Mouse (Mus musculus): Measurements from ENCODE around the gene Nectin4.
A peak's percentile ranks its signal among the peaks of the same experiment; 100 is the strongest.

The Nectin4 gene

DNA sequence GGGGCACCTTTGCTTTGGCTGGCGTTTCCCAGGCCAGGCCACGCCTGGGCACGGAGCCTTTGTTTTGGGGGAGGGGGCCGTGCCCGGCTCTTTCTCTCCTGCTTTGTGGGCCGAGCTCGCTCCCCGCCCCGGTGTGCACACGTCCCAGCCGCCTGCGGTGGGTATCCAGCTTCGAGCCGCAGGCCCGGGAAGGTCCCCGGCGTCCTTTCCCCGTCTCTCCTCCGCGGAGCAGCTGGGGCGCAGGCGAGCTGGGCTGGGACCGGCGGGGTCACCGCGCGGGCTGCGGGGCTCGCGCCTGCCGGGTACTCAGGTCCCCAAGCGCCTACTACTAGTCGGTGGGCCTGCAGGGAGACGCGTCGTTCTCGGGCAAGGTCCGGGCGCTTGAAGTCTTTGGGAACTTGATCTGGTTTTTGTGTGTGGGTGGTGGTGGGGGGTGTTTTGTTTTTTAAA is 41.6 kb downstream of the Nectin4 start:
- DNase-seq (ENCODE audit: low read depth, low spot score) = no peak

GRCm38 (mm10) chr1:171412001-171412441 is 42.1 kb downstream of the Nectin4 start:
- peak; percentile 70 for DNase-seq (ENCODE audit: low read depth, low spot score)

GRCm38 (mm10) chr1:171412446-171412845 is 42.5 kb downstream of the Nectin4 start:
- DNase-seq (ENCODE audit: low read depth, low spot score) = peak; percentile 47

DNA sequence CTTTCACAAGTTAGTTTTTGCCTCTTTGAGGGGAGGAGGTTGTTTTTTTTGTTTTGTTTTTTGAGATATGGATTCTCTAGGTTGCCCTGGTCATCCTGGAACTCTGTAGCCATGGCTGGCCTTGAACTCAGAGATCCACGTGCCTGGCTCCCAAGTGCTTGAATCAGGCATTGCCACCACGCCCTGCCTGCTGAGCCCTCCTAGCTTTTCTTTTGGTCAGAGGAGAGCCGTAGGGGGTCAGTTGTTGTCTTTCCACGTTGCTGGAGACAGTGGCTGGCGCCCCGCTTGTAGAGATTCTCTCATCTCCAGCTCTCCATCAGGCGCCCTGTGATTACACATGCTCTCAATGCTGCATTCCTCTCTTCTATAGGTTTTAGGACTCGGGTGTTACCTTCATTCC is 43.7 kb downstream of the Nectin4 start:
- no peak for DNase-seq (ENCODE audit: low read depth, low spot score)

DNA sequence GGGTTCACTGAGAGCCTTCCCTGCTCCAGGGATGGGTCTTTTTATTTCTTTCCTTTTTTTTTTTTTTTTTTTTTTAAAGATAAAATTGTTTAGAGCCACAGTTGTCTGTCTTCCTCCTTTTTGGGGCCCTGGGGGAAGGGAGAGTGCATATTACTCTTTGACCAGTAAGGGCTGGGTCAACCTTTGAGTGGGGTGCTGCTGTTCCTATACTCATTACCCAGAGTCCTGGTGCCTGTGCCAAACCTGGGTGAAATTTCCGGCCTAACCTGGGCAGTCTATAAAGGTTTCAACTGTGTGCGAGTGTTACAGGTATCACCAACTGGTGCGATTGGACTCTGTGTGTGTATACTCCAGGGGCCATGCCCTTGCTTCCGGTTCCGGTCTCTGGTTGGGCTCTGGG is 48.8 kb downstream of the Nectin4 start, which contains the start of gene Tstd1:
TSS of gene Tstd1 (plus strand) at position 213 of the 400 bp plus-strand sequence.
- no peak for DNase-seq (ENCODE audit: low read depth, low spot score)

DNA sequence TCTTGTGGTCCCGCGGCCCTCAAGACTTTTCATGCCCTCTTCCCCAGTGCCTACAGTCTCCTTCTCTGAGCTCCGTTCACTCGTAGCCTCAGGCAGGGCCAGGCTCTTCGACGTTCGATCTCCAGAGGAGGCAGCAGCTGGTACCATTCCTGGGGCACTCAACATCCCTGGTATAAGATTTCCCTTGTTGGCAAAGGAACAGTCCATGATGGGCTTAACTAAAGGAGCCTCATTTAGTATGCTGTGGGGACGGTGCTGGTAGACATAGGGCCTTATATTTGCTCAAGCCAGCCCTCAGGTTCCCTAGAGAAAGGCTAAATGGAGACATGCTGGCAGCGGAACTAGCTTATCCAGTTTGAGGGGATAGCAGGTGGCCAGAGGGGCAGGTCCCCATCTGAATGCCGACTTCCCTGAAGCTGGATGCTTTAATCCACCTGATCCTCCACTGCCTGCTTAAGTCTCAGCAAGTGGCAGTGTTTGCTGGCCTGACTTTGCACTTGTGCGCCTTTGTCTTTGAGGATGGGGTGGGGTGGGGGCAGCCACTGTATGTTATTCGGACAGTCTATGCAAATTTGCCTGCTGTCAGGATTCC is 49.5 kb downstream of the Nectin4 start:
- no peak for DNase-seq (ENCODE audit: low read depth, low spot score)

GRCm38 (mm10) chr1:171419905-171420304 is 50.0 kb downstream of the Nectin4 start:
- no peak for DNase-seq (ENCODE audit: low read depth, low spot score)

GRCm38 (mm10) chr1:171422504-171423095 is 52.7 kb downstream of the Nectin4 start:
- DNase-seq (ENCODE audit: low read depth, low spot score) = no peak

GRCm38 (mm10) chr1:171424638-171425037 is 54.7 kb downstream of the Nectin4 start:
- no peak for DNase-seq (ENCODE audit: low read depth, low spot score)

DNA sequence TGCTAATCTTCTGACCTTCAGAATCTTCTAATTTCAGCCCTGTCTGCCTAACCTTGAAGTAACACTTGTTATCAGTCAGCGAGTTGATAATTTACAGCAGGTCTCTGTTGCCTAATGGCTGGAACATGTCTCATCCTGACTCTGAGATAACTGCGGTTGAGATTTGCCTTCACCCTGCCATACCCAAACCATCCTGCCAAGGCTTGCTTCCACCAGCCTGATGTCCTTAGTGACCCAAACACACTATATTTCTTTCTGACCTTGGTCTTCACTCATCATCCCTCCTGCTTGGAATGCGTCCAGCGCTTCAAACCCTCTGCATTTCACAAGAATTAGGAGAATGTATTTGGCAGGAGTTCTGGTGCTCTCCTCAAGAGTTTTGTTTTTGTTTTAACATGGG is 55.2 kb downstream of the Nectin4 start:
- DNase-seq (ENCODE audit: low read depth, low spot score) = no peak

- DNase-seq (ENCODE audit: low read depth, low spot score) = no peak
These were observed 62.3 kb downstream of the Nectin4 start for GRCm38 (mm10) chr1:171432158-171432557.

DNA sequence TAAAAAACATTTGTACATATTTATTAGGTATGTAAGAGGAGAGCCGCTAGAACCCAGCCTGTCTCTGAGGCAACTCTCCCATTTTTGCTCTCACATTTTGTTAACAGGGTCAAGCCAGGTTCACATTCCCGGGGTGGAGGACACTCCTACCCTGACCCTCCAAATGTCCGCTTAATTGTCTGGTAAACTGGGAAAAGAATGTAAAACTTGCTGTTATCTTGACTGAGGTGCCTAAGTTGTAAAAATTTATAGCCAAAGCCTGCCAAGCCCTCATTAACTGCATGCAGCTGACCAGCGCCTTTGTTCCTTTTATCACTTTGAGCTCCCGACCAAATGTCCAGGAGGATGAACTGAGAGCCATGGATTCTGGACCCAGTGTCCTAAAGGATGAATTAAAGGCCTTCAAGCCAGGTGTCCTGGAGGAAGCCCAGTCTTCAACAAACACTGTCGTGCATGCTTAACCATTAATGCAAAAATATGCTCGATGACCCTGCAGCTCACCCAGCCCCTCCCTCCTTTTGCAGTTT is 65.5 kb downstream of the Nectin4 start:
- no peak for DNase-seq (ENCODE audit: low read depth, low spot score)

- no peak for DNase-seq (ENCODE audit: low read depth, low spot score)
These were observed 66.1 kb downstream of the Nectin4 start for GRCm38 (mm10) chr1:171435974-171436373.

DNA sequence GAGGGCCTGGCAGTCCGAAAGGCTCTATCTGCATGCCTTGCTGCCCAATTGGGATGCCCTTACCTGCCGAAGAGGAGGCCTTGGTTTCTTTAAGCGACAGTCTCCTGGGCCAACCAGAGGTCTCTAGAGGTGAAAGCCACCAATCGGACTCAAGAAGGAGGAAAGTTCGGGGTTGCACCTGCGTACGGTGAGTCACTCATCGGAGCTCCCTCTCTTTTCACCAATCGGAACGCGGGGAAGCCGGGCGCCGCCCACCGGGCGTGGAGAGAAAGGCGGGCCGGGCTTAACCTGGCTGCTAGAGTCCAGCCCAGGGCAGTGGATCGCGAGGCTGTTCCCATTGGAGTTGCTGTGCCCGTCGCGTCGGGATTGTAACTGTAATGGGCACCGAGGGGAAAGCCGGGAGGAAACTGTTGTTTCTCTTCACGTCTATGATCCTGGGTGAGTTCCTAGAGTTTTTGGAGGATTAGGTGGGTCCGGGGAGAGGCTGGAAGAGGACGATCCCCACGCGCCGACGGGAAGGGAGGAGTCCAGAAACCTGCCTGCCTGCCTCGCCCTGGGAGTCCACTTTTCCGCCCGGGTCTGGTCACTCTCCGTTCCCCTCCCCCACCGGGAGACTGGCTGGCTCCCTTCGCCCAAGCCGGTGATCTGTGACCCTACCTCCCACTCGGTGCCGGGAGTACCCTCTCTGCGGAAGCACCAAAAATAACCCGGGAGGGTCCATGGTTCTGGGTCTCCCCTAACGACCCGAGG is 67.5 kb downstream of the Nectin4 start, which contains the start of gene F11r:
TSS of gene F11r (plus strand) at position 272 of the 750 bp plus-strand sequence.
- peak; percentile 77 for DNase-seq (ENCODE audit: low read depth, low spot score)

Measured in CD4-positive, CD25-positive, alpha-beta regulatory T cell, adult 2 months (primary cell).